Mouse (Mus musculus) stomach, embryonic 15.5 days (tissue): Measurements from ENCODE around the gene Adamts15. TPM values are rescaled to one million over a fixed set of nuclear protein-coding genes. Genes with fewer than 3 reads are reported as not detected.

Experiments used
- ATAC-seq: fragments of 200-750 bp; cut with Nextera tagmentation; 2 replicates; pipeline ENCODE4 v1.8.0; 2017; ENCODE audit warnings: low read depth, moderate number of reproducible peaks, moderate TSS enrichment; ENCODE audit not compliant: insufficient read depth, low FRiP score
- H3K27ac ChIP-seq: fragments of 300-500 bp; sonication (generic); 2 replicates; pipeline ENCODE4 v1.5.1; 2015; ENCODE audit warnings: mild to moderate bottlenecking, inconsistent platforms
- H3K27me3 ChIP-seq: fragments of 300-500 bp; sonication (generic); replicated peaks from 2 replicates; pipeline ENCODE4 v1.6.1; 2015; ENCODE audit warnings: inconsistent platforms
- H3K36me3 ChIP-seq: fragments of 300-500 bp; sonication (generic); 2 replicates; pipeline ENCODE4 v1.6.1; 2015; ENCODE audit warnings: inconsistent platforms
- H3K4me1 ChIP-seq: fragments of 300-500 bp; sonication (generic); 2 replicates; pipeline ENCODE4 v1.6.1; 2015; ENCODE audit warnings: inconsistent platforms
- H3K4me2 ChIP-seq: fragments of 300-500 bp; sonication (generic); 2 replicates; pipeline ENCODE4 v1.6.1; 2015; ENCODE audit warnings: mild to moderate bottlenecking, inconsistent platforms
- H3K4me3 ChIP-seq: fragments of 300-500 bp; sonication (generic); replicated peaks from 2 replicates; pipeline ENCODE4 v1.5.1; 2015; ENCODE audit warnings: inconsistent platforms
- H3K9ac ChIP-seq: fragments of 300-500 bp; sonication (generic); 2 replicates; pipeline ENCODE4 v1.6.1; 2015; ENCODE audit warnings: inconsistent platforms
- H3K9me3 ChIP-seq: fragments of 300-500 bp; sonication (generic); 2 replicates; pipeline ENCODE4 v1.6.1; 2016; ENCODE audit warnings: inconsistent platforms
- WGBS: fragments of 180-500 bp; shearing (Covaris S2); methylation state at CpG from one replicate; pipeline ENCODE4 v1.1.7; 2015; 5-methylcytosine and 5-hydroxymethylcytosine counted together
- polyA plus RNA-seq: library from polyadenylated mRNA; unstranded; fragments of >200 nt; fragmentation: Nextera tagmentation; extraction: Ambion mirVana; gene quantifications from 2 replicates; pipeline ENCODE4 v1.2.1, GENCODE M21; 2015

Adamts15 gene
- 8.5 and 10.4 TPM in 2 replicates for polyA plus RNA-seq

DNA sequence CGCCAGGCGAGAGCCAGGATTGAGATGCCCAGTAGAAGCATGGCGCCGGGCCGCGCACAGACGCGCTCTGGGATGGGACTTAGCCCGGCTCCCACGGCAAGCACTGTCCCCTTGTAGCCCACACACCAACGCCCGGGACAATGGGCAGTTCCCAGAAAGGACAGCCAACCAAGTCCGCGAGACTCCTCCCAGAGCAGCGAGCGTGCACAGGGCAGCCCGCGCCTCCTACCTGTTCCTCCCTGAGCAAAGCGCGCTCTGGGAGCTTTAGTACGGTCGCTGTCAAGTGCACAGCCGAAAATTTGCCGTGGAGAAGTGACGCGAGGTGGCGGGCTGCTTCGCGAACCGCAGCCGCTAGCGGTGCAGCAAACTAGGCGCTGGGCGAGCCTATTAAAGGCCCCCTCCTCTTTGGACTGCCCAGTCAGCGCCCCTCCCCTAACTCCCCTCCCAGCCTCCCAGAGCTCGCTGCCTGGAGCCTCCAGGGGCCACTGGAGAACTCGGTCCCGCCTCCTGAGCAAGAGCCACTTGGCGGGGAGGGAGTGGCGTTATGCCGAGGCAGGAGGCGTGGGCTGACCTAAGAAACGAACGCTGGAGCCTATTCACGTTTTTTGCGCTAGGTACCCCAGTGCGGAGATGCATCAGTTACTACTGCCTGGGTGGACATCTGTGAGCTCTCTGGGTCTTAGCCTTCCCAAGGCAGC is at the start of gene Adamts15:
Adamts15 (minus strand) TSS at position 256 of the 698 bp plus-strand sequence.
- Histone ChIP-seq H3K4me3 (peak within 1 kb of the TSS; percentile 61), H3K9ac (peak within 1 kb of the TSS; percentile 27; the same call in 1 of the 2 replicates), H3K4me1 (peaks cover 22% of the 10 kb centered on the region), H3K9me3 (no peaks in the 10 kb centered on the region), H3K27me3 (peaks cover 11% of the 10 kb centered on the region; the same call in 1 of the 2 replicates), H3K4me2 (peak within 1 kb of the TSS; percentile 93), H3K36me3 (no peaks in the 10 kb centered on the region), H3K27ac (peak within 1 kb of the TSS; percentile 6; the same call in 1 of the 2 replicates)
- WGBS = under 1% methylated on average over 46 of the region's 47 CpGs
- peak; percentile 86 for ATAC-seq

DNA sequence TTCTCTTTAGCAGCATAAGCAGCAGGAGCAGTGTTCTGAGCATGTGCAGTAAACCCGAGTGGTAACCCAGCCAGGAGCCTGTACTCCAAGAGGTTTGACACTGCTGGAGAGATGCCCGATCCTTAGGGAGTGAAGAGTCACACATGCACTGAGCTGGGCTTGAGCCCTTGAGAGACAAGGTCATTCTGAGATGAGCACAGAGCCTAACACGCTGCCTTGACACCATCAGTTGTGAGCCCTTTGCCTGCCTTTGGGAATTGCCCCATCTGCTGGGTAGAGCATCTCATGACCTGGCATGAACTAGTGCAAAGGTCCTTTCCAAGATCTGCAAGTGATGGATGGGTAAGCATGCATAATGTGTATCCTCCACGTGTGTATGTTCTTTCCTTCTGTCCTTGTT is 49.7 kb upstream of the Adamts15 start:
- Histone ChIP-seq H3K4me3 (no peak overlapping the region), H3K27ac (peak overlapping the region; percentile 7; the same call in 1 of the 2 replicates), H3K36me3 (no peaks in the 10 kb centered on the region), H3K9me3 (no peaks in the 10 kb centered on the region), H3K27me3 (no peaks in the 10 kb centered on the region), H3K4me2 (no peak overlapping the region), H3K4me1 (peaks cover 7% of the 10 kb centered on the region; the same call in 1 of the 2 replicates), H3K9ac (no peak overlapping the region)
- ATAC-seq = no peak
- 41% methylated on average over 4 of the region's 4 CpGs for WGBS

DNA sequence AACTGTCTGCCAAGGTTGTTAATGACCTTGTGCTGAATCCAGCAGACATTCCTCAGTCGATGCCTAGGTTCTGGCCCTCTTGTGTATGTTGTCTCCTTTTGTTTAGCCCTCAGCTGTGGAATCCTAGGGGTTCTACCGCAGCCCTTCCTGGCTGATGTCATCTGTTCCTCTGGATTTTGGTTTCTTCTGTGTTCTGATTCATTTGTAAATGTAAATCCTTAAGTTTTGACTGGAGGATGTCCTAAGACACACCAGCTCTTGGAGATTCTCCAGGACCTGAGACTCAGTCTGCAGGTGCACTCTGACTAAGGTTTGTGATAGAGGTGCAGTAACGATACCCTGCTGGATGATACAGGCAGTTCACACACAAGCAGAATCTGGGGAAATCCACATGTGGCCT is 47.7 kb upstream of the Adamts15 start:
- no peaks in the 10 kb centered on the region for H3K27me3 ChIP-seq

DNA sequence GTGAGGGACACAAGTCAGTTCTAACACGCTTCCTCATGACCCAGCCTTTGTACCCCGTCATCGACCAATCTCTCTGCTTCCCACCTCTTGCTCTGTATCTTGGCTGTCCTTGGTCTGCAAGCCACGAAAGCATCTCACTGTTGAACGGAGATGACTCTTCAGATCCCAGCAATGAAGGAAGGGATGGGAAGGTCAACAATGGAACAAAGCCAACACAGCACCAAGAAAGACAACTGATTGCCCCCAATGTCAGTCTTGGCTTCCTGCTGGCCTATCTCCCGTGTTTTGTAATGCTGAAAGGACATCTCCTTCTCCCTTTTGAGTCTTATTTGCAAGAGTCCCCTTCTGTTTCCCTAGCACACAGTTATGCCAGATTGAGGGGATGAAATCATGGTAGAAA is 45.9 kb upstream of the Adamts15 start:
- ATAC-seq = no peak
- Histone ChIP-seq H3K9ac (no peak overlapping the region), H3K27me3 (no peaks in the 10 kb centered on the region), H3K4me1 (0 out of 2 replicates have a peak, but pooled peaks cover 10% of the 10 kb centered on the region), H3K27ac (no peak overlapping the region), H3K4me2 (no peak overlapping the region), H3K9me3 (no peaks in the 10 kb centered on the region), H3K36me3 (no peaks in the 10 kb centered on the region), H3K4me3 (no peak overlapping the region)
- 85% methylated on average over 6 of the region's 6 CpGs for WGBS

More for the DNA sequence above, 47.7 kb upstream of the Adamts15 start:
- WGBS = 54% methylated on average over 3 of the region's 3 CpGs
- Histone ChIP-seq H3K36me3 (no peaks in the 10 kb centered on the region), H3K9me3 (no peaks in the 10 kb centered on the region), H3K4me1 (0 out of 2 replicates have a peak, but pooled peaks cover 10% of the 10 kb centered on the region), H3K4me2 (no peak overlapping the region), H3K9ac (no peak overlapping the region), H3K4me3 (no peak overlapping the region), H3K27ac (no peak overlapping the region)
- ATAC-seq = no peak

DNA sequence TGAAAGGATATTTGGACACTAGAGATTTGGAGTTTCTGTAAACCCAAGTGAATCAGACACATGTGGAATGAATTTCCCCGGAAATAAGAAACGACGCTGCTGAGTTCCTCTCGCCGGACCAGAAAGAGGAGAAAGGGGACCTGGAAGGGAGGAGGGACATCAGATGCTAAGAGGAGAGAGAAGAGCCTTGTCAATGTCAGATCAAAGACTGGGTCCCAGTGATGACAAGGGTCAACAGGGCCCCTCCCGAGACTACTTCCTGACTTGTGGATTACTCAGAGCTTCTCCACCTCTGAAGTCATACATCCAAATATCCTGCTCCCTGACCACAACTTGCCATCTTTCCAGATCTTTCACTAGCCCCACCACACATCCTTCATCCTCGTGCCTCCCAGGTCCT is 44.6 kb upstream of the Adamts15 start:
- H3K4me3 ChIP-seq = no peak overlapping the region
- ATAC-seq = no peak
- H3K4me2 ChIP-seq = no peak overlapping the region
- no peaks in the 10 kb centered on the region for H3K9me3 ChIP-seq
- no peaks in the 10 kb centered on the region for H3K27me3 ChIP-seq
- no peak overlapping the region for H3K9ac ChIP-seq
- H3K27ac ChIP-seq = no peak overlapping the region
- H3K4me1 ChIP-seq = 0 out of 2 replicates have a peak, but pooled peaks cover 6% of the 10 kb centered on the region
- WGBS = 52% methylated on average over 7 of the region's 7 CpGs
- H3K36me3 ChIP-seq = no peaks in the 10 kb centered on the region

DNA sequence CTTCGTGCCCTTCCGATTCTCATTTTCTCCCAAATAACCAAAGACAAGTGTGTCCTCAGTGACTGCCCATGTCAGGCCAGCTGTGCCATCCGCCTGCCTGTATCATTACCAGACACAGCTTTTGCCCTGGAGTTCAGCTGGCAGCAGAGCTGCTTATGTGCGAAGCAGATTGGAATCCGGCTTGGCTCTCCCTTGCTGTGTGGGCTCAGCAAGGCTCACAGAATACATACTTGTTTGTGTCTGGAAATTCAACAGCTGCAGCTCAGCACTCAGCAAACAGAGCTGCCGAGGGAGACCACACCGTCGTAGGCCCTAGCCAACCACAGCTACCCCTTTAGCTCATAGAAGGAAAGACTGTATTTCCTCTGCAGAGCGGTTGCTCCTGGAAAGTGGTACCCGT is 42.4 kb upstream of the Adamts15 start:
- Histone ChIP-seq H3K27ac (peak overlapping the region; percentile 62; the same call in 1 of the 2 replicates), H3K4me2 (no peak overlapping the region), H3K4me3 (no peak overlapping the region), H3K4me1 (0 out of 2 replicates have a peak, but pooled peaks cover 6% of the 10 kb centered on the region), H3K9ac (no peak overlapping the region), H3K27me3 (no peaks in the 10 kb centered on the region), H3K36me3 (no peaks in the 10 kb centered on the region), H3K9me3 (no peaks in the 10 kb centered on the region)
- 35% methylated on average over 10 of the region's 10 CpGs for WGBS
- peak; percentile 79 for ATAC-seq

DNA sequence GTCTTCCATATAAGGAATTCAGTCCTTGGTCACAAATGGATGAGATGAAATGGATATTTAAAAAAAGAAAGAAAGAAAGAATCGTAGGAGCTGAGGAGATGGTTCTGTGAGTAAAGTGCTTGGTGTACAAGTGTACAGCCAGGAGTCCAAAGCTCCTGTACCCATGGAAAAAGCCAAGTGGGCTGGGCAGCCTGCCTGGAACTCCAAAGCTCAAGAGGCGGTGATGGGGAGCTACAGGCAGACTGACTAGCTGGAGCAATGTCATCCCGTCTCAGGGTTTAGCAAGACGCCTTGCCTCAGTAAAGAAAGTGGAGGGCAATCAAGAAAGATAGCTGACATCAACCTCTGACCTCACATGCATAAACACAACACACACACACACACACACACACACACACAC is 41.5 kb upstream of the Adamts15 start:
- Histone ChIP-seq H3K4me2 (no peak overlapping the region), H3K9me3 (no peaks in the 10 kb centered on the region), H3K27ac (no peak overlapping the region), H3K36me3 (no peaks in the 10 kb centered on the region), H3K4me3 (no peak overlapping the region), H3K27me3 (no peaks in the 10 kb centered on the region), H3K4me1 (0 out of 2 replicates have a peak, but pooled peaks cover 6% of the 10 kb centered on the region), H3K9ac (no peak overlapping the region)
- 72% methylated on average over 4 of the region's 4 CpGs for WGBS
- no peak for ATAC-seq

DNA sequence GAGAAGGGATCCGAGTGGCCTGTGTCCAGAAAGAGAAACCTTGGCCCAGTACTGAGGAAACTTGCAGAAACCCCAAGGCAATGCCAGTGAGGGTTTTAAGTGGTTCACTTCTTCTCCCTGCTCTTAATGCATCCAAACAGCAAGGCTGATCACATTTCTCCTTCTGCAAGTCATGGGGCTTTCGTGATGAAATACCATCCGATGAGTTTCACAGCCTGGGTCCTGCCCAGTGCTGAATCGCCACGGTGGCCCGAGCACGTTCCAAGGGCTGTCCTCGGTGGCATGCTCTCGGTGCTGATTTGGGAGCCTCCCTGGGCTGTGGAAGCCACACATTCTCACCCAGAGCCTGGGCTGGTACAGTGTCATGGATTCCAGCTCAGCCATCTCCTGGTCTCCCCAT is 33.0 kb upstream of the Adamts15 start:
- 83% methylated on average over 9 of the region's 9 CpGs for WGBS
- Histone ChIP-seq H3K4me3 (no peak overlapping the region), H3K27ac (no peak overlapping the region), H3K9ac (no peak overlapping the region), H3K9me3 (no peaks in the 10 kb centered on the region), H3K36me3 (no peaks in the 10 kb centered on the region), H3K4me1 (peaks cover 6% of the 10 kb centered on the region; the same call in 1 of the 2 replicates), H3K4me2 (no peak overlapping the region), H3K27me3 (no peaks in the 10 kb centered on the region)
- no peak for ATAC-seq

DNA sequence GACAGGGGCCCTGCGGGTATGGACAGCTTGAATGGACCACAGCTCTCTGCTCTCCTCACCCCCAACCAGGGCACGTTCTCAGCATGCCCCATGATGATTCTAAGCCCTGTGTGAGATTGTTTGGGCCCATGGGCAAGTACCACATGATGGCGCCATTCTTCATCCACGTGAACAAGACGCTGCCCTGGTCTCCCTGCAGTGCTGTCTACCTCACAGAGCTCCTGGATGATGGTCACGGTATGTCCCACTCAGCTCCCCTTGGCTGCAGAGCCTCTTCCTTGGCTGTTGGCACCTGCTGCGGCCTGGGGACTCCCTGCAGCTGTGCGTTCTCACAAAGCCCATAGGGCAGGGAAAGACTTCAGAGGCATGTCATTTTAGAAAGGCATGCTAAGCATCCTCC is 31.0 kb upstream of the Adamts15 start:
- Histone ChIP-seq H3K9ac (no peak overlapping the region), H3K4me3 (no peak overlapping the region), H3K4me1 (peaks cover 6% of the 10 kb centered on the region; the same call in 1 of the 2 replicates), H3K36me3 (no peaks in the 10 kb centered on the region), H3K9me3 (no peaks in the 10 kb centered on the region), H3K27ac (no peak overlapping the region), H3K27me3 (no peaks in the 10 kb centered on the region), H3K4me2 (no peak overlapping the region)
- 52% methylated on average over 8 of the region's 8 CpGs for WGBS
- ATAC-seq = no peak

DNA sequence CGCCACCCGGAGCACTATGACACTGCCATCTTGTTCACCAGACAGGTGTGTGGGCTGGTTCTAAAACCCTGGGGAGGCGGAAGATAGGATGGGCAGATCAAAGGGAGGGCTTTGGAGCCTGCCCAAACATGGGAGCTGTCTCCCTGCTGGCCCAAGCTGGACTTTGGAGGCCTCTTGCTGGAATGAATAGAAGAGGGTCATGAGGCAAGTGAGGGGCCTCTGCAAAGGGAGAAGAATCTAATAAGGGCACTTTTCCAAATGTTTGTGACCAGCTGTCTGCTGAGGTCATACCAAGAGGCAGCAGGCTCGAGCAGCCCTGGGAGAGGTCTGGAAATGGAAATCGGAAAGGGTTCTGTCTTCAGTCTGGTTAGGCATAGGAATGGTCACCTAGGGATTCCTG is 29.2 kb upstream of the Adamts15 start:
- Histone ChIP-seq H3K36me3 (no peaks in the 10 kb centered on the region), H3K9ac (no peak overlapping the region), H3K4me2 (no peak overlapping the region), H3K9me3 (no peaks in the 10 kb centered on the region), H3K27me3 (no peaks in the 10 kb centered on the region), H3K27ac (no peak overlapping the region), H3K4me3 (no peak overlapping the region), H3K4me1 (peaks cover 6% of the 10 kb centered on the region; the same call in 1 of the 2 replicates)
- WGBS = 74% methylated on average over 5 of the region's 5 CpGs
- no peak for ATAC-seq

DNA sequence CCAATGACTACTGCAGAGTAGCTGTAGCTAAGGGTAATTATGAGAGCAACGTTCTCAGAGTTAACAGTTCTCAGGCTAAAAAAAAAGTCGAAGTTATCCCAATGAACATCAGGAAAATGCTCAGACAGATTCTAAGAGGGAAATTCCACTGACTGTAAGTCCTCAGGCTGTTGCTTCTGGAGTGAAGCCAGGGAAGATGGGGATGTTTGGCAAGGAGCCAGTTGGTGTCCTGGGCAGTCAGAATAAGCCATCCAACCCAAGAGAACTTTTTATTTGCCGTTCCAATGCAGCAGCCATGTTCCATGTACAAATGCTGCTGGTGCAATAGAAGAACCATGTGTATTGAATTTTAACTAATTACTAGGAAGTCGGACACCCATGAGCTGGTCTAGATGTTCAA is 28.3 kb upstream of the Adamts15 start:
- Histone ChIP-seq H3K4me2 (no peak overlapping the region), H3K36me3 (no peaks in the 10 kb centered on the region), H3K27ac (no peak overlapping the region), H3K4me3 (no peak overlapping the region), H3K9me3 (no peaks in the 10 kb centered on the region), H3K9ac (no peak overlapping the region), H3K4me1 (peaks cover 6% of the 10 kb centered on the region; the same call in 1 of the 2 replicates), H3K27me3 (no peaks in the 10 kb centered on the region)
- 39% methylated on average over 4 of the region's 4 CpGs for WGBS
- ATAC-seq = no peak

DNA sequence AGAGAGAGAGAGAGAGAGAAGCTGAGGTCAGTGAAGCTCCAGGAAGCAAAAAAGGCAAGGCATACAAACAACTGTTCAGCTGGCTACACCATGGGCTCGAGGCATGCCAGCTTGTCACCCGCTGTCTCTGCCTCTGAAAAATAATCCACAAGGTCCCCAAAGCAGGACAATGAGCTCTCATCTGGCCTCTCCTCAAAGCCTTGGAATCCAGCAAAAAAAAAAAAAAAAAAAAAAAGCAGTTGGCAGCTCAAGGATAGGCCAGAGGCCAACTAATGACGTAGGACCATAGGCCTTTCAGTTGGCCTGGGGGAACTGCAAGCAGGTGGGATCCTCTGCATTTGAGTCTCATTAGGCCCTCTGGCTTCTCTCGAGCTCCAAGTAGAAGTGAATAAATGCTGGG is 27.7 kb upstream of the Adamts15 start:
- no peaks in the 10 kb centered on the region for H3K9me3 ChIP-seq
- no peaks in the 10 kb centered on the region for H3K36me3 ChIP-seq
- H3K4me3 ChIP-seq = no peak overlapping the region
- peaks cover under 1% of the 10 kb centered on the region; the same call in 1 of the 2 replicates for H3K27me3 ChIP-seq
- no peak overlapping the region for H3K9ac ChIP-seq
- H3K27ac ChIP-seq = no peak overlapping the region
- ATAC-seq = no peak
- H3K4me2 ChIP-seq = no peak overlapping the region
- H3K4me1 ChIP-seq = peaks cover 6% of the 10 kb centered on the region; the same call in 1 of the 2 replicates
- WGBS = 68% methylated on average over 4 of the region's 4 CpGs
